Mouse (Mus musculus) midbrain, embryonic 12.5 days (tissue): ENCODE measurements around the gene Ctu1. TPM values are rescaled to one million over a fixed set of nuclear protein-coding genes. Genes with fewer than 3 reads are reported as not detected.

ENCODE experiments used
- ATAC-seq: fragments of 200-750 bp; cut with Nextera tagmentation; 2 replicates; pipeline ENCODE4 v1.8.0; 2017; ENCODE audit warnings: low read depth, moderate TSS enrichment, moderate library complexity; ENCODE audit not compliant: low FRiP score
- H3K27ac ChIP-seq: fragments of 300-500 bp; sonication (generic); replicated peaks from 2 replicates; pipeline ENCODE4 v1.5.1; 2016; ENCODE audit warnings: mild to moderate bottlenecking
- H3K27me3 ChIP-seq: fragments of 300-500 bp; sonication (generic); 2 replicates; pipeline ENCODE4 v1.6.1; 2016; ENCODE audit warnings: mild to moderate bottlenecking
- H3K36me3 ChIP-seq: fragments of 300-500 bp; sonication (generic); 2 replicates; pipeline ENCODE4 v1.6.1; 2016
- H3K4me1 ChIP-seq: fragments of 300-500 bp; sonication (generic); 2 replicates; pipeline ENCODE4 v1.6.1; 2016
- H3K4me2 ChIP-seq: fragments of 300-500 bp; sonication (generic); replicated peaks from 2 replicates; pipeline ENCODE4 v1.6.1; 2016; ENCODE audit warnings: mild to moderate bottlenecking, moderate library complexity
- H3K4me3 ChIP-seq: fragments of 300-500 bp; sonication (generic); 2 replicates; pipeline ENCODE4 v1.5.1; 2016; ENCODE audit warnings: mild to moderate bottlenecking
- H3K9ac ChIP-seq: fragments of 300-500 bp; sonication (generic); replicated peaks from 2 replicates; pipeline ENCODE4 v1.6.1; 2016; ENCODE audit warnings: mild to moderate bottlenecking, moderate library complexity
- H3K9me3 ChIP-seq: fragments of 300-500 bp; sonication (generic); 2 replicates; pipeline ENCODE4 v1.6.1; 2016; ENCODE audit warnings: mild to moderate bottlenecking
- WGBS: fragments of 180-500 bp; shearing (Covaris S2); methylation state at CpG from one replicate; pipeline ENCODE4 v1.1.7; 2016; 5-methylcytosine and 5-hydroxymethylcytosine counted together
- polyA plus RNA-seq: library from polyadenylated mRNA; unstranded; fragments of >200 nt; fragmentation: Nextera tagmentation; extraction: Ambion mirVana; gene quantifications from 2 replicates; pipeline ENCODE4 v1.2.1, GENCODE M21; 2016

The Ctu1 gene
- polyA plus RNA-seq, 1 experiment from 2014 or later: 17.9 TPM

- no peak for ATAC-seq
- no peak overlapping the region for H3K4me2 ChIP-seq
- no peaks in the 10 kb centered on the region for H3K27me3 ChIP-seq
- no peak overlapping the region for H3K4me3 ChIP-seq
- H3K36me3 ChIP-seq: no peaks in the 10 kb centered on the region
- no peak overlapping the region for H3K9ac ChIP-seq
- 71% methylated on average over 7 of the region's 7 CpGs for WGBS
- no peaks in the 10 kb centered on the region for H3K9me3 ChIP-seq
- H3K4me1 ChIP-seq: no peaks in the 10 kb centered on the region
- no peak overlapping the region for H3K27ac ChIP-seq
These were observed 13.3 kb downstream of the Ctu1 start for GRCm38 (mm10) chr7:43685088-43685487.

- Histone ChIP-seq H3K4me3 (no peak within 1 kb of the TSS), H3K27ac (no peak within 1 kb of the TSS), H3K36me3 (no peaks in the 10 kb centered on the region), H3K4me2 (no peak within 1 kb of the TSS), H3K9ac (no peak within 1 kb of the TSS), H3K27me3 (no peaks in the 10 kb centered on the region), H3K9me3 (no peaks in the 10 kb centered on the region), H3K4me1 (no peaks in the 10 kb centered on the region)
- no peak for ATAC-seq
These were observed 18.3 kb downstream of the Ctu1 start, which contains the start of gene Klk14 for GRCm38 (mm10) chr7:43690118-43690517. Klk14 (plus strand) TSS chr7:43690418.

DNA sequence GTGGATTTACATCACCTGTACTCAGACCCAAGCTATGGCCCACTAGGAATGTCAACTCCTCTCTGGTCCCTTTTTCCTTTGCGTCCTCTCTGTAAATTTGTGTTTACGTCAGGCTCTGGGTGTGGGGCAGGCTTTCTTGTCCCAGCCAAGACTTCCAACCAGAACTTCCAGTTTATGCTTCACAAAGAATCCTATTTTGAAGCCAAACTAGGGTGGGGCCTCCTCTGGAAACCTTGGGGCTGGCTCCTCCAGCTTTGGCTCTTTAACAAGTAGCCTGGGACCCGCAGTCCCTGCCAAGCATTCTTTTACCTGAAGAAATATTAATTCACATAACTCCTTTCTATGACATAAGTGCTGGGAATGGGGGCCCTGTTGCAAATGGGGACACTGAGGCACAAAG lies 38.2 kb downstream of the Ctu1 start:
- H3K4me2 ChIP-seq: no peak overlapping the region
- no peak overlapping the region for H3K9ac ChIP-seq
- H3K9me3 ChIP-seq: no peaks in the 10 kb centered on the region
- WGBS: 93% methylated on average over 3 of the region's 3 CpGs
- no peak overlapping the region for H3K4me3 ChIP-seq
- ATAC-seq: no peak
- peaks cover 5% of the 10 kb centered on the region; the same call in 1 of the 2 replicates for H3K4me1 ChIP-seq
- no peaks in the 10 kb centered on the region for H3K36me3 ChIP-seq
- H3K27ac ChIP-seq: no peak overlapping the region
- H3K27me3 ChIP-seq: peaks cover 13% of the 10 kb centered on the region

DNA sequence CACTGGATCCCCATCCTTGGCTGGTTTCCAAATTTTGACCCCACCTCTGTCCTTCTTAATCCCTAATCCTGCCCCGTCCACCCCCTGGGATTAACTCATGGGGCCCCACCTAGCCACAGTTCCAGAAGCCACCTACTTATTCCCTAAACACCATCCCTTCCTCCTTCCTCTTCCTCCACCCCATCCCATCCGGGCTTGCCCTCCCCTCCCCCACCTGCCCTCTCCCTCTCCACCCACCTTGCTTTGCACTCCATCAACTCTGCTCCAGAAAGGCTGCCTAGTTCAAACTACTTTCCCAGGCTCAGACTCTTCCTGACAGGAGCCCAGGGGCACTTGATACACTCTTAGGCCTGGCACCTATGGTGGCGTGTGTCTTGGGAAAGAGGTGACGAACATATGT lies 40.5 kb downstream of the Ctu1 start, which contains the start of gene Klk13:
TSS of gene Klk13 (plus strand) at position 301 of the 400 bp plus-strand sequence.
- Histone ChIP-seq H3K4me2 (no peak within 1 kb of the TSS), H3K27me3 (peaks cover 13% of the 10 kb centered on the region), H3K4me1 (peaks cover 5% of the 10 kb centered on the region; the same call in 1 of the 2 replicates), H3K9me3 (no peaks in the 10 kb centered on the region), H3K9ac (no peak within 1 kb of the TSS), H3K36me3 (no peaks in the 10 kb centered on the region), H3K4me3 (no peak within 1 kb of the TSS), H3K27ac (no peak within 1 kb of the TSS)
- 54% methylated on average over 4 of the region's 4 CpGs for WGBS
- no peak for ATAC-seq

GRCm38 (mm10) chr7:43712917-43713316 lies 41.1 kb downstream of the Ctu1 start:
- WGBS: 5% methylated on average over 9 of the region's 9 CpGs
- H3K9ac ChIP-seq: no peak overlapping the region
- H3K36me3 ChIP-seq: no peaks in the 10 kb centered on the region
- no peaks in the 10 kb centered on the region for H3K9me3 ChIP-seq
- no peak overlapping the region for H3K4me3 ChIP-seq
- no peak for ATAC-seq
- no peak overlapping the region for H3K27ac ChIP-seq
- H3K4me2 ChIP-seq: no peak overlapping the region
- peaks cover 5% of the 10 kb centered on the region; the same call in 1 of the 2 replicates for H3K4me1 ChIP-seq
- H3K27me3 ChIP-seq: peaks cover 13% of the 10 kb centered on the region

GRCm38 (mm10) chr7:43713741-43714351 lies 42.0 kb downstream of the Ctu1 start:
- no peak overlapping the region for H3K9ac ChIP-seq
- no peak overlapping the region for H3K27ac ChIP-seq
- peak overlapping the region; percentile 23; the same call in 1 of the 2 replicates for H3K4me2 ChIP-seq
- no peaks in the 10 kb centered on the region for H3K36me3 ChIP-seq
- H3K27me3 ChIP-seq: peaks cover 13% of the 10 kb centered on the region
- no peak overlapping the region for H3K4me3 ChIP-seq
- no peaks in the 10 kb centered on the region for H3K9me3 ChIP-seq
- H3K4me1 ChIP-seq: peaks cover 5% of the 10 kb centered on the region; the same call in 1 of the 2 replicates
- no peak for ATAC-seq
- 8% methylated on average over 19 of the region's 19 CpGs for WGBS

Other genes with a start within 250 kb of the Ctu1 start
- gene Lim2, start 244.3 kb upstream of the Ctu1 start, polyA plus RNA-seq: not detected in 2 replicates
- gene Nkg7, start 234.9 kb upstream of the Ctu1 start, polyA plus RNA-seq: not detected in 2 replicates
- gene Cldnd2, start 231.2 kb upstream of the Ctu1 start, polyA plus RNA-seq: not detected in 2 replicates
- gene Etfb, start 227.9 kb upstream of the Ctu1 start, polyA plus RNA-seq: 147 and 163 TPM in 2 replicates
- gene Gm45233, start 227.9 kb upstream of the Ctu1 start, polyA plus RNA-seq: 1.4 TPM in 1 of 2 replicates, not detected in the other
- gene Vsig10l, start 208.9 kb upstream of the Ctu1 start, polyA plus RNA-seq: 4.0 and 7.4 TPM in 2 replicates
- 3.9 and 4.1 TPM in 2 replicates for gene Iglon5, start 181.9 kb upstream of the Ctu1 start, polyA plus RNA-seq
- not detected in 2 replicates for gene 4931406B18Rik, start 166.1 kb upstream of the Ctu1 start, polyA plus RNA-seq
- 1.1 and 1.4 TPM in 2 replicates for gene Cd33, start 127.6 kb upstream of the Ctu1 start, polyA plus RNA-seq
- 9.3 and 10.1 TPM in 2 replicates for gene Zfp658, start 109.8 kb upstream of the Ctu1 start, polyA plus RNA-seq
- gene Zfp719, start 92.4 kb upstream of the Ctu1 start, polyA plus RNA-seq: 17.8 and 17.9 TPM in 2 replicates
- gene Zfp819, start 64.8 kb upstream of the Ctu1 start, polyA plus RNA-seq: 0.24 and 0.58 TPM in 2 replicates
- gene Ceacam18, start 37.3 kb upstream of the Ctu1 start, polyA plus RNA-seq: not detected in 2 replicates
- gene Siglece, start 11.9 kb upstream of the Ctu1 start, polyA plus RNA-seq: 0.24 TPM in 2 replicates
- not detected in 2 replicates for gene Klk14, start 18.4 kb downstream of the Ctu1 start, polyA plus RNA-seq
- not detected in 2 replicates for gene Klk13, start 40.6 kb downstream of the Ctu1 start, polyA plus RNA-seq
- gene Klk12, start 96.9 kb downstream of the Ctu1 start, polyA plus RNA-seq: not detected in 2 replicates
- gene Klk11, start 102.6 kb downstream of the Ctu1 start, polyA plus RNA-seq: not detected in 2 replicates
- gene Klk10, start 109.0 kb downstream of the Ctu1 start, polyA plus RNA-seq: 0.13 TPM in 1 of 2 replicates, not detected in the other
- gene Klk9, start 119.9 kb downstream of the Ctu1 start, polyA plus RNA-seq: not detected in 2 replicates
- 6.1 and 6.3 TPM in 2 replicates for gene Klk8, start 125.6 kb downstream of the Ctu1 start, polyA plus RNA-seq
- not detected in 2 replicates for gene Klk7, start 139.3 kb downstream of the Ctu1 start, polyA plus RNA-seq
- not detected in 2 replicates for gene Klk6, start 152.5 kb downstream of the Ctu1 start, polyA plus RNA-seq
- gene Klk5, start 170.0 kb downstream of the Ctu1 start, polyA plus RNA-seq: 0.18 and 0.33 TPM in 2 replicates
- gene Klk4, start 209.1 kb downstream of the Ctu1 start, polyA plus RNA-seq: not detected in 2 replicates